Mouse (Mus musculus) cerebellum, adult 11 months (tissue): ENCODE measurements at regions not wholly inside any gene's neighbourhood (a gene's known extent, or its start where the extent isn't known, plus 50 kb on each side); places are given as distances from the start of the nearest gene placed in this dataset.

Experiments used
- DNase-seq: peaks from one replicate; pipeline ENCODE4 v3.0.0; 2022

- no peak for DNase-seq
These were observed 404.0 kb upstream of the Defb41 start for GRCm38 (mm10) chr1:18668901-18669300.

GRCm38 (mm10) chr1:18668265-18668664 is 403.3 kb upstream of the Defb41 start:
- DNase-seq: no peak

DNA sequence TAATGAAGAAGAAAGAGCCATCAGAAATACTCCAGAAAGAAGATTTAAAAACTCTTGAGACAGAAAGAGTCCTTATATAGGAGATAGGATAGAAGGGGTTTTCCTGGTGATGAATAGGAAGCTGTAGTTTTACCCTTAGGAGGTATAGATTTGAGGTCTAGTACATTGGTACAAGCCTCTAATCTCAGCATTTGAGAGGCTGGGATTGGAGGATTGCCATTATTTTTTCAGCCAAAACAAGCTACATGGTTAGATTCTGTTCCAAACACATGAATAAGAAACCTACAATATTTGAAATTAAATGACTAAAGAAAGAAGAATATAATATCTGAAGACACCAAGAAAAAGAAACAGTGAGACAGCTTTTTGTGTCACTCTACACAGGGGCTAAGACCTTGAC is 375.9 kb upstream of the Defb41 start:
- DNase-seq: no peak

DNA sequence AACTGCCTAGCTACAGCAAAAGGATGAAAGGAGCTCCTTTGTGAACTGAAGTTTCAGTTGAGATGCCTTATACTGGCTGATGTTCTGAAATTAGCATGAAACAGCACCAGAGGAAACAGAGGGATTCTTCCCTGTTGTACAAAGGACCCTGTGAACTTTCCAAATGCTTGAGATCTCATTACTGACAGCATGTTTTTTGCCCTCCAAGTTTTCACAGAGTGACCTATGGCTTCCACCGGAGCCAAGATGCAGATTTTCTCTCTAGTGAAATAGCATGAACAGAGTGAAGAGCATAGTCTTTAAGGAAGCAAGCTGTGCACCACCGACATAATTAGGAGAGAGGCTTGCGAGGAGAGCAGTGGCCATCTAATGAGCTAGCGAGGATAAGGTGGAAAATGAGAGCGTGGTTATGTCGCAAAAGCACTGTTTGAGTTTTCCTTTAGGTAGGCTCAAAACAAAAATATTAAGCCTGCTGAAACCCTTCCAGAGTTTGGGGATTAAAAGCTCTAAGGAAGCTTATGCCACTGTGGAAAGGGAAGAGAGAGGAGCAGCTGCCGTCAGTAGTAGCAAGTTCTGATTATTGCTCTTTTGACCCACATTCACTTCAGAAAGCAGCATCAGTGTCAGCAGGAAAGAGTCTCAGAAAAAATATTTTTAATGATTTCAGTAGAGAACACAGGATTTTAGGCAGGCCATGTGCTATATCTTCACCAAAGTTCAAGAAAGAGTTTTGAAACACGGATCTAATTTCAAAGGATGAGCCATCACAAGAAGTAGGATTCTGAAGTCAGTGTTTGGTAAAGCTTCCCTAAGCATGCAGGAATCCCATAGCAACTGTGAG is 374.7 kb upstream of the Defb41 start:
- no peak for DNase-seq

- no peak for DNase-seq
These were observed 372.4 kb upstream of the Defb41 start for GRCm38 (mm10) chr1:18637334-18637733.

DNA sequence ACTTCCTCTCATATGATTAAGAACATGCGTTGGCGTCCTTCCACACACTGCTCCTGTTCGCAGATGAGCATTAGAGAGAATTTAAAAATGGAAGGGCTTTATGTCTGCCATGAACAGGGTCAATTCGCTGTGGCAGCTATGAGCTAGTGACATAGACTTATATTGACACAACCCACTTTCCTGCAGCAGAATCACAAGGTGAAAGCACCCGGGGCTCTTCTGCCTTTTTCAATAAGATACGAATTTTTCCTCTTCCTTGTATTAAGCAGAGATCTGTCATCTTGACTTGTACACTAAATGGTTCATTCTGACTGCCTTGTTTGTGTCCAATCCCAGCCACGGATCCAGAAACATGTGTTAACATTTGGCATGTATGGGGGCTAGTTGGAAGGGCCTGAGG is 345.3 kb upstream of the Defb41 start:
- DNase-seq: no peak

GRCm38 (mm10) chr1:18599864-18600263 is 334.9 kb upstream of the Defb41 start:
- DNase-seq: no peak

- DNase-seq: no peak
These were observed 334.0 kb upstream of the Defb41 start for GRCm38 (mm10) chr1:18598908-18599307.

GRCm38 (mm10) chr1:18583358-18584128 is 318.6 kb upstream of the Defb41 start:
- DNase-seq: no peak

GRCm38 (mm10) chr1:18578625-18579024 is 313.7 kb upstream of the Defb41 start:
- no peak for DNase-seq

GRCm38 (mm10) chr1:18567086-18567485 is 302.1 kb upstream of the Defb41 start:
- DNase-seq: no peak

- no peak for DNase-seq
These were observed 286.3 kb upstream of the Defb41 start for GRCm38 (mm10) chr1:18551211-18551610.

GRCm38 (mm10) chr1:18531702-18532101 is 266.8 kb upstream of the Defb41 start:
- no peak for DNase-seq

DNA sequence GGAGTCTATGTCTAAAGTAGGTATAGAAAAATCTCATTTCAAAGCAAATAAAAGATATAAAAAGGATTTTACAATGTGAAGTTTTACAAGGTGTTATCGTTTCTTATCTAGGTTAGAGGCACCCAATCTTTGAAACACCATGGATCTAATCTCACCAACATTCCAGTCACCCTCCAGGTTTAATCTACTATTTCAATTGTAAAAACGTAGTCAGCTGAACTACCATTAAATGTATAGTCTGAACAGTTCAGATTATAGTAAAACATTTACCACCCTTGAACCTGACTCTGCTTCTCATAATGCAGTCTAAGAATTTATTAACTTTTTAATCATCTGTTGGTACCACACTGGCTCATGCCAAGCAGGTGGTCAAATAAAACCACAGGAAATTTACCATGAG is 259.5 kb upstream of the Defb41 start:
- no peak for DNase-seq

DNA sequence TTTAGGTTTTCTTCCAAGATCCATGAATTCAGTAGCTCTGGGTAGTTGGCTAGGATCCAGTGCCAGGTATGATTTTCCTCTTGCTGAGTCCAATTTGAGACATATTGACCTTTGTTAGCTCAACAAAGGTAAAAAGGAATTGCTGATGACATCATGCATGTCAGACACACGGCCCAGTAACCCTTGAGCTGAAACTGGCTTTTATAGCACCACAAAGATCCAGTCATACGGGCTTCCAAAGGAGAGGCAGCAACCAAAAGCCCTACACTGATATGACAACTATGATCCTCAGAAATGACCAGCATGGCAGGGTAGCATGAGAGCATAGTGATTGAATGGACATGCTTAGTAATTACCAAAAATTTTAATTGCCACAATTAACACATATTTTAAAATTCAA is 258.0 kb upstream of the Defb41 start:
- no peak for DNase-seq

GRCm38 (mm10) chr1:18512764-18513163 is 247.8 kb upstream of the Defb41 start:
- no peak for DNase-seq

DNA sequence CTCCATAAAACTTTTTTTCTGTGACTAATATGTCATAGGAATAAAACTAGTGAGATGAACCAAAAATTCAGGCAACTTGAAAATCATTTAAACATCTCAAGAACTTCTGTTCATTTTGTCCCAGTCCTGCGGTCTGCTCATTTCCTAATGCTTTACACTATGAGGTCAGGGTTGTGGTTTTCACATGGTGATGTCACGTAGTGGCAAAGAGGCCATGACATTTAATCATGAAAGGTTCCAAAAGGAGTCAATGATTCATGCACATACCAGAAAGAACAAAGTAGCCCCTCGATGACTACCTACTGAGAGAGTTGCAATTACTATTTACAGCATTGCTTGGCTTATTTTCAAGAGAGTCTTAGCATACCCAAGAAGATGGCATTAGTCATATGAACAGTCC is 233.6 kb upstream of the Defb41 start:
- no peak for DNase-seq

DNA sequence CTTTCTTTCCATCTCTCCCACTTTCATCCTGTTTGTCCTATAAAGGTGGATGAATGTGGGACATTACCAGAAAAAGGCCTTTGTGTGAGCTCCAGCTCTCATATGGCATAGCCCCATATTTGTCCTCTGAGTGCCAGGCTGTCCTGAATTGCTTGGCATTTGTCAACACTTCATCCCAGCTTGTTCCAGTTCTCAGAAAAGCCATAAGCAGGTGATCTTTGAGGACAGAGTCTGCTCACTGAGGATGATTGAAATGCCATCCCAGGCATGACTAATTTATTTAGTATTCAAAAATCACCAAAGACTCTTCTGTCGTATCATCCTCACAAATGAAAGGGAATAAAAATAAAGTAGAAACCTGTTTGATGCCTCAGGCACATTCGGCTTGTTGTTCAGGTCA is 203.6 kb upstream of the Defb41 start:
- DNase-seq: peak; percentile 15

- DNase-seq: no peak
These were observed 200.4 kb upstream of the Defb41 start for GRCm38 (mm10) chr1:18465303-18465829.

DNA sequence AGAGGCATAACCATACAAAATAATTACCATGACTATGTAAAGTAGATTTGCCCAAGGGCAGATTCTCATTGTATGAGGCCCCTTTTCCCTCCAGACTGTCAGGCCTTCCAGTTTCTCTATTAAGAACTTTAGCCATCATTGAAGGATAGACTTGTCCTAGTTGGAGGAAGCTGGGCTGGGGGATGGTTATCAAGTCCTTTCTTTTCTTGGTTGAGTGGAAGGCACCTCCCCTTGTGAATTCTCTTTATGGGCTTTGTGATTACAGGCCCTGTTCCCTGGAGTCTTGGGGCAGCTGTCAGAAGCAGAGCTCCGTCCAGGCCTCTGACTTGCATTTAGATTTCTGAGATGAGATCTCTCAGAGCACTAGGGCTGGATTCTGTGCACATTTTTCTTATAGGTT is 198.3 kb upstream of the Defb41 start:
- no peak for DNase-seq

DNA sequence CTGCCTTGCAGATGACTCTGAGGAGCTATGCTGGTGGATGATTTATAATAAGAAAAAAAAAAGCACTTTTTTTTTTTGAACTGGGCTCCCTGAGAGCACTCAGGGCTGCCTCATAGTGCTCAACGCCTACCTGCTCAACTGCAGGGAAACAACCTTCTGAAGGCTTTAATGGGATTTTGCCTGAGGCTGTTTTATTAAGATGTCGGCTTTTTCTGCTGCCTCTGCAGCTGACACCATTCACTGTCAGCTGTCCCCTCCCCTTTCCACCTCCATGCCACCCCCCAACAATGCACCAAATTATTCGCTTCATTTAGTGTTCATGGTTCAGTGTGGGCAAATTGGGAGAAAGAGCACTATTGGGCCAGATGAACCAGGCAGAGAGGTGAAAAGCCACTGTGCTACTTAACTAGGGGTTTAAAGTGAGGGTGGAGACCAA is 151.4 kb upstream of the Defb41 start:
- DNase-seq: no peak

DNA sequence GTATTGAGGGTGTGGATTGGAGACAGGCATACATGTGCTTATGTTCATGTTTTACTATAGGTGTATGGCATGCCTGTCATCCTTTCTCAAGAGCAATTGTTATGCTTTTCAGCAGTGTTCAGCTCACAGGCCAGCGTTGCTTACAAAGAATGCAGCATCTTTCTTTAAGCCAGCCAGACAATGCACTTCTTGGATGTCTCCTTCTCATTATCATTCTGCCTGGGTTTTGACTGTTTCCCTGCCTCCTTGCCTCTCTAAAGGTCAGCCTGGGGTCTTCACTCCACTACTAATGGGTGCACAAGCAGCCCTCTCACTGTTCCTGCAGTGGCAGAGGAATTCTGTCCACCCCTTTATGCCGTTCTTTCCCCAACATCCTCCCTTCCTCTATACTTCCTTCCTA is 150.9 kb upstream of the Defb41 start:
- DNase-seq: no peak

DNA sequence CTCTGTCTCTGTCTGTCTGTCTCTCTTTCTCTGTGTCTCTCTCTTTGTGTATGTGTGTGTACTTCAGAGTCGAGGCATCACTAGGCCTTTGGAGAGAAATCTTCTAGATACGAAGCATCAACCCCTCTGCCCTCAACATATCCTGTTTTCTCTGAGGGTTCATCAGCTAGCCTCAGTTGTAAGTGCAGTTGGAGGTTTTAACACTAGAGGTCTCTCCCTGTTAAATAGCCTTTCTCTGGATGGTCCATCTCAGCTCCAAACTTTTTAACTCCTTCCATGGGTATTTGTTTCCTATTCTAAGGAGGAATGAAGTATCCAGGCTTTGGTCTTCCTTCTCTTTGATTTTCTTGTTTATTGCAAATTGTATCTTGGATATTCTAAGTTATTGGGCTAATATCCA is 147.8 kb upstream of the Defb41 start:
- no peak for DNase-seq

- DNase-seq: no peak
These were observed 124.7 kb upstream of the Defb41 start for GRCm38 (mm10) chr1:18389591-18389990.
